Comparison of ENCODE assay signal across 18 mouse cellular contexts in the genomic region with DNA sequence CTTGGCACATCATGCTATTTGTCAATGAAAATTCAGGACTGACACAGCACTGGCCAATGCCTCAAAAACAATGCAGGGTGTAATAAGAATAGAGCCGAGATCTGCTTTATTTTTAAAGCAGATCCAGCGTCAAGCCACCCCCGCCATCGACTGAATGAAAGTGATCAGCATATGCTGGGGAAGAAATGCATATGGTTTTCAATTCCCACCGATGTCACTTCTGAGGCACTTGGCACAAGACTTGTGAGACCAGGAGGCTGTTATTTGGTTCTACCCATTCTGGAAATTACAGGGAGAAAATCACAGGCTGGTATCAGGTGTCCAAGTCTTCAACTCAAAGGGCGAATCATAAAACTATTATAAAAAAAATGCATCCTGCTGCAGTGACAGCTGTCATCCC.
DNase-seq lines count a peak whose midpoint lies in the region; ATAC-seq and TF ChIP-seq lines count a peak whose summit lies in the region.
"Had no signal": no experiment of that assay in that cellular context is flagged by ENCODE, and none has a peak within 500 bp of the region (broad histone marks: within the 10 kb centered on the region; RNA-seq: fewer than 3 reads in every experiment).

No protein-coding gene starts in this region.

- no peaks in the 10 kb centered on the region for H3K27me3 ChIP-seq in liver, postnatal 0 days (ENCODE audit: insufficient read depth, low read length)
- H3K27me3 ChIP-seq: limb, embryonic 15.5 days; neural tube, embryonic 13.5 days had no signal

- no peak overlapping the region for H3K4me2 ChIP-seq in liver, postnatal 0 days (ENCODE audit: low read depth, low read length)
- H3K4me2 ChIP-seq: limb, embryonic 15.5 days; neural tube, embryonic 13.5 days had no signal

- no peaks in the 10 kb centered on the region for H3K9me3 ChIP-seq in liver, postnatal 0 days (ENCODE audit: low read length)
- H3K9me3 ChIP-seq: limb, embryonic 15.5 days; midbrain, embryonic 10.5 days; neural tube, embryonic 13.5 days had no signal

- peak; percentile 19 to 21 for DNase-seq in cerebellum, postnatal 10 days
- no peak for DNase-seq in cerebellum, adult 18-20 months
- peak; percentile 18 for DNase-seq in left cerebral cortex, adult 11 months (ENCODE audit: low spot score)
- DNase-seq in left cerebral cortex, adult 2 months (ENCODE audit: extremely low spot score in 1 of 2, low spot score in 2 of 2): no peak
- DNase-seq in layer of hippocampus, adult 9-11 months: peak; percentile 52
- peak; percentile 55 for DNase-seq in telencephalon, adult 2 months (ENCODE audit: low read depth, low spot score)
- no peak for DNase-seq in liver, postnatal 0 days
- DNase-seq in thymus, adult 18-20 months: no peak
- DNase-seq: cerebellum, postnatal 36 days; gastrocnemius, adult 2 months; kidney, adult 2 months; kidney, postnatal 25 days; spleen, adult 18-20 months had no signal

- intact Hi-C loops in left cerebral cortex, adult 2 months (cut with DNase I): loop anchor here (5.0 kb wide), 1 partner anchor 246 kb away; no protein-coding TSS in a partner anchor

- H3K36me3 ChIP-seq in liver, postnatal 0 days (replicated peaks; ENCODE audit: insufficient read depth, low read length): no peaks in the 10 kb centered on the region
- H3K36me3 ChIP-seq: G1E; limb, embryonic 15.5 days; midbrain, embryonic 10.5 days; neural tube, embryonic 13.5 days had no signal

- no peak overlapping the region for H3K4me3 ChIP-seq in left cerebral cortex, adult 2 months
- no peak overlapping the region for H3K4me3 ChIP-seq in liver, postnatal 0 days (ENCODE audit: low read depth, low read length)
- H3K4me3 ChIP-seq: gastrocnemius, adult 2 months; limb, embryonic 15.5 days; midbrain, embryonic 10.5 days; neural tube, embryonic 13.5 days had no signal

- whole genome bisulfite sequencing in liver, postnatal 0 days (ENCODE audit: insufficient replicate concordance): 80% methylated on average over 6 of the region's 6 CpGs

- no peak for TF ChIP-seq EP300 in liver, postnatal 0 days (IDR thresholded peaks at IDR 0.05; ENCODE audit: low read depth)

- no peak overlapping the region for H3K9ac ChIP-seq in liver, postnatal 0 days (replicated peaks)
- H3K9ac ChIP-seq: limb, embryonic 15.5 days; neural tube, embryonic 13.5 days had no signal

- no peak for ATAC-seq in liver, postnatal 0 days
- ATAC-seq: CD4-positive, CD25-positive, alpha-beta regulatory T cell, adult 4 months had no signal

- H3K4me1 ChIP-seq in liver, postnatal 0 days (ENCODE audit: insufficient read depth): no peaks in the 10 kb centered on the region
- H3K4me1 ChIP-seq: limb, embryonic 15.5 days; midbrain, embryonic 10.5 days; neural tube, embryonic 13.5 days had no signal

- no peak for TF ChIP-seq CTCF in left cerebral cortex, adult 2 months (IDR thresholded peaks at IDR 0.05)
- TF ChIP-seq CTCF in liver, postnatal 0 days (IDR thresholded peaks at IDR 0.05; ENCODE audit: low read depth): no peak

- H3K27ac ChIP-seq in left cerebral cortex, adult 2 months: no peak overlapping the region
- no peak overlapping the region for H3K27ac ChIP-seq in liver, postnatal 0 days (ENCODE audit: low read depth)
- H3K27ac ChIP-seq: gastrocnemius, adult 2 months; limb, embryonic 15.5 days; midbrain, embryonic 10.5 days; neural tube, embryonic 13.5 days had no signal

Comparison
In these comparisons a context has a peak if more than half of its experiments do, and no peak if none do; other contexts are left out.
1. DNase-seq: peak in cerebellum, postnatal 10 days (2 of 2), left cerebral cortex, adult 11 months (single experiment), layer of hippocampus, adult 9-11 months (single experiment) and telencephalon, adult 2 months (single experiment); none in cerebellum, adult 18-20 months (0 of 2), left cerebral cortex, adult 2 months (0 of 2), liver, postnatal 0 days (single experiment) and thymus, adult 18-20 months (0 of 2).